Mouse (Mus musculus): ENCODE data around the gene Zfp64. TPM values are rescaled to one million over a fixed set of nuclear protein-coding genes. Genes with fewer than 3 reads are reported as not detected.

The Zfp64 gene
- polyA plus RNA-seq, 1 experiment from 2014 or later: 30.8 TPM

DNA sequence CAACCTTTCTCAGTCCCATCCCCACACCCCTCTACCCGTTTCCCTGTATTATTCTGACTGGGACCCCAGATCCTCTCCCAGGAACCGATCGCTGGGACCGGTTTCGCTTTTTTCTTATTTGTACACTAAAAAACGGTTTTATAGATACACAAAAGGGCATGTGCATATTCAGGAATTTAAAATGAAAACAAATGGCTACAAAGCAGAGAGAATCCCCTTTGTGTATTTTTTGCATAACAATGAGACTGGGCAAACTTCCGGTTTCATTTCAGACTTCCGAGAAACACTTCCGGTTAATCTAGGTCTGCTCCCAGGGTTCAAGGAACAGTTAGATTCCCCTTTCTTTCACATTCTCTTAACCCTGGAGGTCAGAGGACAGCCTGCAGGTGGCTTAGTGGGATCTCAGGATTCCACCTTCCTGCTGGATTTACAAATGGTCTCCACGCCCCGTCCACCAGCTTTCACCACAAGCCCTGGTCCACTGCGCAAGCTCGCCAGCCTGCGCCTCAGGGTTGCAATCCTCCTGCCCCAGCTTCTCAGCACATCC is 4.0 kb upstream of the Zfp64 start:
- Histone ChIP-seq H3K36me3 (ENCODE audit: control insufficient read depth, insufficient read depth, low read length) (no peaks in the 10 kb centered on the region), H3K4me3 (ENCODE audit: low read length) (no peak overlapping the region), H3K27me3 (replicated peaks; ENCODE audit: control insufficient read depth, insufficient read depth, low read length) (no peaks in the 10 kb centered on the region), H3K4me2 (ENCODE audit: low read length) (no peak overlapping the region), H3K9ac (ENCODE audit: low read depth, low read length) (no peak overlapping the region), H3K4me1 (ENCODE audit: control insufficient read depth, insufficient read depth, low read depth, low read length) (peaks cover 2% of the 10 kb centered on the region), H3K27ac (ENCODE audit: low read depth, low read length) (no peak overlapping the region), H3K9me3 (ENCODE audit: control insufficient read depth, low read length) (peaks cover 4% of the 10 kb centered on the region)
- ATAC-seq: no peak
- WGBS: 81% methylated on average over 14 of the region's 14 CpGs

DNA sequence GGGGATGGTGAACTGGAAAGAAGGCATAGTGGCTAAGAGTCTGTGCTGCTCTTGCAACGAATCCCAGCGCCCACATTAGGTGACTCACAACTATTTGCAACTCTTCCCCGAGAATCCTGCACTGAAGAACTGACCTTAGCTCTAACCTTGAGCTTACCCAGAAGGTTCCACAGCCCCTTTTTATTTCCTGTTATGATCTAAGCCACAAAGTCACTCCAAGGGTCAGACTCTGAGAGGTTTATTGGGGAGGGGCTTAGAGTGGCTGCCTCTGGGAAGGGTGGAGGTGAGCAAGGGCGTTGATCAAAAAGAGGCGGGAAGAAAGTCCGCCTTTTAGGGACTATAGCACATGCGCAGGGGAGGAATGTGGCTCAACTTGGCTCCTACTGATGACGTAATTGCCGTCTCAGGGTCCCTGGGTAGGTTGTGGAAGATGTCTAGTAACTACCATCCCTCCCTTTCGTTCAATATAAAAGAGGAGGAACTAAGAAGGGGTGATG is 511 bp upstream of the Zfp64 start:
- Histone ChIP-seq H3K4me2 (ENCODE audit: low read length) (peak overlapping the region; percentile 96), H3K27ac (ENCODE audit: low read depth, low read length) (no peak overlapping the region), H3K9me3 (ENCODE audit: control insufficient read depth, low read length) (no peaks in the 10 kb centered on the region), H3K4me3 (ENCODE audit: low read length) (peak overlapping the region; percentile 81), H3K9ac (ENCODE audit: low read depth, low read length) (peak overlapping the region; percentile 92), H3K36me3 (ENCODE audit: control insufficient read depth, insufficient read depth, low read length) (no peaks in the 10 kb centered on the region), H3K4me1 (ENCODE audit: control insufficient read depth, insufficient read depth, low read depth, low read length) (peaks cover 9% of the 10 kb centered on the region), H3K27me3 (replicated peaks; ENCODE audit: control insufficient read depth, insufficient read depth, low read length) (no peaks in the 10 kb centered on the region)
- 49% methylated on average over 10 of the region's 10 CpGs for WGBS
- peak; percentile 15 for ATAC-seq

GRCm38 (mm10) chr2:168954376-168954775 is 1.0 kb downstream of the Zfp64 start:
- peak overlapping the region; percentile 92 for H3K9ac ChIP-seq (ENCODE audit: low read depth, low read length)
- H3K4me3 ChIP-seq (ENCODE audit: low read length): peak overlapping the region; percentile 81
- H3K4me2 ChIP-seq (ENCODE audit: low read length): peak overlapping the region; percentile 96
- 15% methylated on average over 8 of the region's 8 CpGs for WGBS
- no peaks in the 10 kb centered on the region for H3K9me3 ChIP-seq (ENCODE audit: control insufficient read depth, low read length)
- peaks cover 2% of the 10 kb centered on the region; the same call in 1 of the 2 replicates for H3K36me3 ChIP-seq (ENCODE audit: control insufficient read depth, insufficient read depth, low read length)
- H3K27ac ChIP-seq (ENCODE audit: low read depth, low read length): peak overlapping the region; percentile 84; the same call in 1 of the 2 replicates
- no peaks in the 10 kb centered on the region for H3K27me3 ChIP-seq (replicated peaks; ENCODE audit: control insufficient read depth, insufficient read depth, low read length)
- 0 out of 2 replicates have a peak, but pooled peaks have one; percentile 6 for ATAC-seq
- H3K4me1 ChIP-seq (ENCODE audit: control insufficient read depth, insufficient read depth, low read depth, low read length): peaks cover 9% of the 10 kb centered on the region

DNA sequence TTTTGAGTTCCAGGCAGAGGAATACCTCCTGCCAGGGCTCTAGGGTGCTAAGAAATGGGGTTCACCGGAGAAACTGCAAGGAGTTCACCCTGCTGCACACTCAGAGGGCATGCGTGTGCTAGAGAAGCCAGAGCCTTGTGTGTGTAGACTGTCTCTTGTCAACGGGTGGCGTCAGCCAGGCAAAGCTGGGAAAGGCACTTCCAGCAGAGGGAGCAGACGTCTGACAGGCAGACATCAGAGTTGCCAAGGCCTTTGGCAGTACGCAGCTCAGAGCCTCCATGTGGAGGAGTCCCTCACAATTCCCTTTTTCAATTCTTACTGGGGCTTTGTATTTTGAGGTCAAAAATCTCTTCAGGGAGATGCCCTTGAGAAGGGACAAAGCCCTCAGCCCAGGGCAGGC is 6.9 kb downstream of the Zfp64 start:
- 85% methylated on average over 6 of the region's 6 CpGs for WGBS
- Histone ChIP-seq H3K36me3 (ENCODE audit: control insufficient read depth, insufficient read depth, low read length) (peaks cover 27% of the 10 kb centered on the region), H3K4me1 (ENCODE audit: control insufficient read depth, insufficient read depth, low read depth, low read length) (no peaks in the 10 kb centered on the region; the same call in 1 of the 2 replicates), H3K27me3 (replicated peaks; ENCODE audit: control insufficient read depth, insufficient read depth, low read length) (no peaks in the 10 kb centered on the region), H3K9me3 (ENCODE audit: control insufficient read depth, low read length) (no peaks in the 10 kb centered on the region), H3K4me2 (ENCODE audit: low read length) (no peak overlapping the region), H3K27ac (ENCODE audit: low read depth, low read length) (no peak overlapping the region), H3K4me3 (ENCODE audit: low read length) (no peak overlapping the region), H3K9ac (ENCODE audit: low read depth, low read length) (no peak overlapping the region)
- no peak for ATAC-seq

DNA sequence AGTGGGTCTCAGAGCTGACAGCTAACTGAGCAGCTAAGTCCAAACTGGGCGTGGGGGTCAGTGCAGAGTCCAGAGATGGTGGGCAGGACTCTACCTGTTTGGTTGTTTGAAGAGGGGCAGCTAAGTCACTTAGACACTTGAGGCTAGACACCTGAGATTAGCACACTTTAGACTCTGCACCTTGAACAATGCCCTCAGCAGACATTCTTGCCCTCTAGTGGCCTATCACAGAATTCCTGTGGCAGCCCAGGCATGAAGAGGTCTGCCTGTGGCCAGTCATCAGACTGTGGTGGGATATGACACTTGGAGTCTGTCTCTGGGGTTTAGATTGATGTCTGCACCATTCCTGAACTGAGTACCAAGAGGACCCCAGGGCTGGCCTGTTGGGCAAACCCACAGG is 7.7 kb downstream of the Zfp64 start:
- H3K27me3 ChIP-seq (replicated peaks; ENCODE audit: control insufficient read depth, insufficient read depth, low read length): no peaks in the 10 kb centered on the region
- no peak overlapping the region for H3K9ac ChIP-seq (ENCODE audit: low read depth, low read length)
- no peaks in the 10 kb centered on the region for H3K4me1 ChIP-seq (ENCODE audit: control insufficient read depth, insufficient read depth, low read depth, low read length)
- H3K36me3 ChIP-seq (ENCODE audit: control insufficient read depth, insufficient read depth, low read length): peaks cover 27% of the 10 kb centered on the region
- no peak for ATAC-seq
- H3K4me3 ChIP-seq (ENCODE audit: low read length): no peak overlapping the region
- 93% methylated on average over 1 of the region's 1 CpGs for WGBS
- H3K9me3 ChIP-seq (ENCODE audit: control insufficient read depth, low read length): no peaks in the 10 kb centered on the region
- H3K4me2 ChIP-seq (ENCODE audit: low read length): no peak overlapping the region
- H3K27ac ChIP-seq (ENCODE audit: low read depth, low read length): no peak overlapping the region

GRCm38 (mm10) chr2:168944011-168944410 is 11.4 kb downstream of the Zfp64 start:
- ATAC-seq: no peak
- Histone ChIP-seq H3K27me3 (replicated peaks; ENCODE audit: control insufficient read depth, insufficient read depth, low read length) (no peaks in the 10 kb centered on the region), H3K4me2 (ENCODE audit: low read length) (no peak overlapping the region), H3K4me3 (ENCODE audit: low read length) (no peak overlapping the region), H3K9ac (ENCODE audit: low read depth, low read length) (no peak overlapping the region), H3K36me3 (ENCODE audit: control insufficient read depth, insufficient read depth, low read length) (peaks cover 32% of the 10 kb centered on the region), H3K27ac (ENCODE audit: low read depth, low read length) (no peak overlapping the region), H3K4me1 (ENCODE audit: control insufficient read depth, insufficient read depth, low read depth, low read length) (no peaks in the 10 kb centered on the region), H3K9me3 (ENCODE audit: control insufficient read depth, low read length) (no peaks in the 10 kb centered on the region)
- WGBS: 96% methylated on average over 4 of the region's 4 CpGs

DNA sequence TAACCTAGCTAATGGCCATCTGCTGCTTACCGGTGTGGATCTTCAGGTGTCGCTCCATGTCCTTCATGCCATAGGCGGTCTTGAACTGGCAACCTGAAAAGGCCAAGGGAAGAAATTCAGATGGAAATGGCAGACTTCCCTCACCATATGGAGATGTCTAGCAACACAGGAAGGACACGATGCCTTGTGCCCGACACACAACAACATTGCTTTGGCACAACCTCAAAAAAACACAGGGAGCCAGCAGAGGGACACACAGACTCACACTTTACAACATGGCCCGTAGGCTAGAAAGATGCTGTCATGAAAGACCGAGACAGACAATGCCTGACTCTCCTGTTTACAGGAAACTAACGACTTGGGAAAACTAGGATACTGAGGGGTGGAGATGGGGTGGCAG is 15.4 kb downstream of the Zfp64 start:
- H3K9ac ChIP-seq (ENCODE audit: low read depth, low read length): no peak overlapping the region
- no peak overlapping the region for H3K4me2 ChIP-seq (ENCODE audit: low read length)
- no peaks in the 10 kb centered on the region for H3K4me1 ChIP-seq (ENCODE audit: control insufficient read depth, insufficient read depth, low read depth, low read length)
- H3K4me3 ChIP-seq (ENCODE audit: low read length): no peak overlapping the region
- 79% methylated on average over 8 of the region's 8 CpGs for WGBS
- ATAC-seq: no peak
- H3K27me3 ChIP-seq (replicated peaks; ENCODE audit: control insufficient read depth, insufficient read depth, low read length): no peaks in the 10 kb centered on the region
- H3K27ac ChIP-seq (ENCODE audit: low read depth, low read length): no peak overlapping the region
- H3K9me3 ChIP-seq (ENCODE audit: control insufficient read depth, low read length): no peaks in the 10 kb centered on the region
- peaks cover 29% of the 10 kb centered on the region for H3K36me3 ChIP-seq (ENCODE audit: control insufficient read depth, insufficient read depth, low read length)

- Histone ChIP-seq H3K4me1 (ENCODE audit: control insufficient read depth, insufficient read depth, low read depth, low read length) (no peaks in the 10 kb centered on the region), H3K27ac (ENCODE audit: low read depth, low read length) (peak overlapping the region; percentile 71), H3K9ac (ENCODE audit: low read depth, low read length) (no peak overlapping the region), H3K36me3 (ENCODE audit: control insufficient read depth, insufficient read depth, low read length) (peaks cover 28% of the 10 kb centered on the region), H3K9me3 (ENCODE audit: control insufficient read depth, low read length) (no peaks in the 10 kb centered on the region), H3K4me3 (ENCODE audit: low read length) (no peak overlapping the region), H3K27me3 (replicated peaks; ENCODE audit: control insufficient read depth, insufficient read depth, low read length) (no peaks in the 10 kb centered on the region), H3K4me2 (ENCODE audit: low read length) (no peak overlapping the region)
- ATAC-seq: peak; percentile 40; the same call in 1 of the 2 replicates
- 65% methylated on average over 10 of the region's 10 CpGs for WGBS
Observed at GRCm38 (mm10) chr2:168939261-168939933, 16.0 kb downstream of the Zfp64 start.

DNA sequence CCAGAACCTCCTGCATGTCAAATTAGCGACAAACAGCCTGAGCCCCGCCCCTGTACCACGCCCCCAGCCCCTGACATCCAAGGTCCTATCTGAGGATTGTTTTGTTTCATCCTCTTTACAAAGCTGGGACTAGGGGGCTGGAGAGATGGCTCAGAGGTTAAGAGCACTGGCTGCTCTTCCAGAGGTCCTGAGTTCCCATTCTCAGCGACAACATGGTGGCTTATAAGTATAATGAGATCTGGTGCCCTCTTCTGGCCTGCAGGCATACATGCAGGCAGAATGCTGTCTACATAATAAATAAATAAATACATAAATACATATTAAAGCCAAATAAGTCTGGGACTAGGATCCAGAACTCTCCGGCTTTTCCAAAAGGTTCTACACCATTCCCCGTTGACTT is 18.5 kb downstream of the Zfp64 start:
- H3K36me3 ChIP-seq (ENCODE audit: control insufficient read depth, insufficient read depth, low read length): peaks cover 29% of the 10 kb centered on the region
- no peaks in the 10 kb centered on the region for H3K4me1 ChIP-seq (ENCODE audit: control insufficient read depth, insufficient read depth, low read depth, low read length)
- H3K9me3 ChIP-seq (ENCODE audit: control insufficient read depth, low read length): no peaks in the 10 kb centered on the region
- WGBS: 79% methylated on average over 6 of the region's 6 CpGs
- ATAC-seq: no peak
- no peak overlapping the region for H3K4me2 ChIP-seq (ENCODE audit: low read length)
- H3K4me3 ChIP-seq (ENCODE audit: low read length): no peak overlapping the region
- no peaks in the 10 kb centered on the region for H3K27me3 ChIP-seq (replicated peaks; ENCODE audit: control insufficient read depth, insufficient read depth, low read length)
- H3K9ac ChIP-seq (ENCODE audit: low read depth, low read length): no peak overlapping the region
- no peak overlapping the region for H3K27ac ChIP-seq (ENCODE audit: low read depth, low read length)

All from hindbrain, embryonic 16.5 days (tissue).